Comparison of ENCODE assay signal across 8 mouse cellular contexts in genomic region chr2:30692561-30693205, GRCm38 (mm10).
DNase-seq lines count a peak whose midpoint lies in the region; ATAC-seq and TF ChIP-seq lines count a peak whose summit lies in the region.

No protein-coding gene starts in this region.

- intact Hi-C loops in heart, postnatal 10 days (cut with DNase I): no loop called here

- peak overlapping the region; percentile 8; the same call in 1 of the 2 replicates for H3K9ac ChIP-seq in limb, embryonic 11.5 days (ENCODE audit: low read length)
- H3K9ac ChIP-seq in midbrain, embryonic 15.5 days: peak overlapping the region; percentile 27; the same call in 1 of the 2 replicates

- ATAC-seq in limb, embryonic 11.5 days (ENCODE audit: insufficient number of reproducible peaks, low FRiP score, low TSS enrichment, low read depth): peak; percentile 81
- peak; percentile 86 for ATAC-seq in midbrain, embryonic 15.5 days (replicated peaks)

- peak overlapping the region; percentile 97 for H3K27ac ChIP-seq in embryonic facial prominence, embryonic 10.5 days (replicated peaks)
- peak overlapping the region; percentile 100 for H3K27ac ChIP-seq in limb, embryonic 11.5 days (replicated peaks; ENCODE audit: low read depth, low read length)
- peak overlapping the region; percentile 99 for H3K27ac ChIP-seq in midbrain, embryonic 15.5 days

- H3K4me3 ChIP-seq in E14TG2a.4 (replicated peaks; ENCODE audit: low read length): peak overlapping the region; percentile 72
- peak overlapping the region; percentile 54 for H3K4me3 ChIP-seq in embryonic facial prominence, embryonic 10.5 days
- H3K4me3 ChIP-seq in limb, embryonic 11.5 days (ENCODE audit: low read depth, low read length): peak overlapping the region; percentile 33; the same call in 1 of the 2 replicates
- no peak overlapping the region; the same call in 1 of the 2 replicates for H3K4me3 ChIP-seq in midbrain, embryonic 15.5 days

- peak overlapping the region; percentile 72 for H3K4me2 ChIP-seq in limb, embryonic 11.5 days (ENCODE audit: low read depth, severe bottlenecking)
- peak overlapping the region; percentile 49 for H3K4me2 ChIP-seq in midbrain, embryonic 15.5 days

- no peaks in the 10 kb centered on the region for H3K36me3 ChIP-seq in E14TG2a.4 (ENCODE audit: insufficient read depth, low read length)
- no peaks in the 10 kb centered on the region for H3K36me3 ChIP-seq in embryonic facial prominence, embryonic 10.5 days (replicated peaks)
- H3K36me3 ChIP-seq in limb, embryonic 11.5 days (ENCODE audit: control insufficient read depth, insufficient read depth, low read length): no peaks in the 10 kb centered on the region
- no peaks in the 10 kb centered on the region for H3K36me3 ChIP-seq in midbrain, embryonic 15.5 days (replicated peaks)

- under 1% methylated on average over 13 of the region's 13 CpGs for WGBS in embryonic facial prominence, embryonic 10.5 days
- WGBS in limb, embryonic 11.5 days: 3% methylated on average over 13 of the region's 13 CpGs
- 0% methylated on average over 13 of the region's 13 CpGs for WGBS in midbrain, embryonic 15.5 days

- H3K27me3 ChIP-seq in E14TG2a.4 (ENCODE audit: insufficient read depth, low read length): peaks cover 43% of the 10 kb centered on the region
- no peaks in the 10 kb centered on the region for H3K27me3 ChIP-seq in embryonic facial prominence, embryonic 10.5 days (replicated peaks; ENCODE audit: low read depth, poor library complexity, severe bottlenecking)
- no peaks in the 10 kb centered on the region for H3K27me3 ChIP-seq in limb, embryonic 11.5 days (ENCODE audit: control insufficient read depth, insufficient read depth, low read length)
- H3K27me3 ChIP-seq in midbrain, embryonic 15.5 days (replicated peaks): no peaks in the 10 kb centered on the region

- H3K9me3 ChIP-seq in E14TG2a.4 (ENCODE audit: low read length): peaks cover 3% of the 10 kb centered on the region; the same call in 1 of the 2 replicates
- no peaks in the 10 kb centered on the region for H3K9me3 ChIP-seq in embryonic facial prominence, embryonic 10.5 days
- H3K9me3 ChIP-seq in limb, embryonic 11.5 days (ENCODE audit: control insufficient read depth, low read length): no peaks in the 10 kb centered on the region
- H3K9me3 ChIP-seq in midbrain, embryonic 15.5 days: no peaks in the 10 kb centered on the region

- TF ChIP-seq CTCF in E14TG2a.4 (conservative IDR thresholded peaks at IDR 0.05; ENCODE audit: low read length): no peak

- H3K4me1 ChIP-seq in E14TG2a.4 (replicated peaks; ENCODE audit: low read depth, low read length): peaks cover 72% of the 10 kb centered on the region
- peaks cover 93% of the 10 kb centered on the region for H3K4me1 ChIP-seq in embryonic facial prominence, embryonic 10.5 days
- H3K4me1 ChIP-seq in limb, embryonic 11.5 days (ENCODE audit: control insufficient read depth, insufficient read depth, low read length): peaks cover 35% of the 10 kb centered on the region
- H3K4me1 ChIP-seq in midbrain, embryonic 15.5 days: peaks cover 56% of the 10 kb centered on the region

- peak; percentile 71 for DNase-seq in adrenal gland, adult 2 months
- DNase-seq in adrenal gland, postnatal 4 days (ENCODE audit: low spot score in 2 of 2): no peak
- DNase-seq in embryonic facial prominence, embryonic 10.5 days (ENCODE audit: low spot score): peak; percentile 92
- DNase-seq in heart, postnatal 10 days: peak; percentile 66 to 67
- peak; percentile 85 for DNase-seq in limb, embryonic 11.5 days (ENCODE audit: low spot score)
- peak; percentile 60 for DNase-seq in thymus, postnatal 14 days

Comparison
In these comparisons a context has a peak if more than half of its experiments do, and no peak if none do; other contexts are left out.
1. DNase-seq: peak in adrenal gland, adult 2 months (single experiment), embryonic facial prominence, embryonic 10.5 days (single experiment), heart, postnatal 10 days (2 of 2), limb, embryonic 11.5 days (single experiment) and thymus, postnatal 14 days (single experiment); none in adrenal gland, postnatal 4 days (0 of 2).
2. Peak in every context shown above with its lines, with median percentiles within 50 percentile points of each other: H3K27ac ChIP-seq.